Mouse (Mus musculus): ENCODE measurements around the gene Araf. TPM values are rescaled to one million over a fixed set of nuclear protein-coding genes. Genes with fewer than 3 reads are reported as not detected.

Araf gene
- polyA plus RNA-seq (2012; rRNA removed; ENCODE audit: low replicate concordance), result 167 and 190 TPM in 2 replicates

DNA sequence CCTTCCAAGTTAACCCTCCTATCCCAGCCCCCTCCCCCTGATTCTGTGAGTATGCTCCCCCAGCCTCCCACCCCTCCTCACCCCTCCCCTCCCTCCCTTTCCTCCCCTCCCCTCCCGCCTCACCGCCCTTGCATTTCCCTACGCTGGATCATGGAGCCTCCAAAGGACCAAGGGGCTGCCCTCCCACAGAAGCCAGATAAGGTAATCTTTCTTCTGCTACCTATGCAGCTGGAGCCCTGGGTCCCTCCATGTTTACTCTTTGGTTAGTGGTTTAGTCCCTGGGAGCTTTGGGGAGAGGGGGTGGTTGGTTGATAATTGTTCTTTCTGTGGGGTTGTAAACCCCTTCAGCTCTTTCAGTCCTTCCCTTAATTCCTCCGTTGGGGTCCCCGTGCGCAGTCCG, at the start of gene Araf:
Gene Araf, plus strand, starts transcription at position 134 of the 400 bp plus-strand sequence.

DNA sequence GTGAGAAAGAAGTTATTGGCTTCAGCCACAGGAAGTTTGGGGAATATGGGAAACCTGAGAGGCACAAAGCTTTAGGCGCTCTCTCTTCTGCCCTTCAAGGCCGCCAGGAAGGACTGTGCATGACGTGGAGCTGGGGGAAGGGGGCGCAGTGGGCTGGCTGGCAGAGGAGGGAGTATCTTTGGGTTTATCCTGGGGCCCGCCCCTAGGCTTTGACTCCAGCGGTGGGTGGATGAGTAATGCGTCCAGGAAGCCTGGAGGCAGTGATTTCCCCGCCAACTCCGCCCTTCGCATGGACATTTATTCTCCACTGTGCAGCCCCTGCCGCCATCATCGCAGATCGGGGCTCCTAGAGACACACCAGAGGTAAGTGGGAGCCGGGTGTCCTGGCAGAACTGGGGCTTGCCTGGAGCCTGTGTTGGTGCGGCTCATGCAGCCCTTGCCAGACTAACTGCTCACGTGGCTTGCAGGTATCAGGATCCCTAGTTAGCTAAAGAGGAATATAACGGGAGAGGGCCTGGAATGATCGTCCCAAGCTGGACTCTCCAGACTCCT, 72.4 kb downstream of the Araf start, which contains the start of gene Timp1:
Gene Timp1, plus strand, starts transcription at position 205 of the 552 bp plus-strand sequence.

Other genes starting within 250 kb of the Araf start
- gene Rgn, start 248.0 kb upstream of the Araf start, polyA plus RNA-seq (2012; rRNA removed; ENCODE audit: low replicate concordance), result 0.08 and 0.14 TPM in 2 replicates
- gene Rbm10, start 180.3 kb upstream of the Araf start, polyA plus RNA-seq (2012; rRNA removed; ENCODE audit: low replicate concordance), result 35.0 and 43.5 TPM in 2 replicates
- 65.7 and 81.8 TPM in 2 replicates for gene Ndufb11, start 180.2 kb upstream of the Araf start, polyA plus RNA-seq (2012; rRNA removed; ENCODE audit: low replicate concordance)
- 215 and 226 TPM in 2 replicates for gene Uba1, start 139.5 kb upstream of the Araf start, polyA plus RNA-seq (2012; rRNA removed; ENCODE audit: low replicate concordance)
- gene Cdk16, start 109.9 kb upstream of the Araf start, polyA plus RNA-seq (2012; rRNA removed; ENCODE audit: low replicate concordance), result 125 and 166 TPM in 2 replicates
- gene Usp11, start 93.9 kb upstream of the Araf start, polyA plus RNA-seq (2012; rRNA removed; ENCODE audit: low replicate concordance), result 1.5 and 1.6 TPM in 2 replicates
- gene Timp1, start 72.4 kb downstream of the Araf start, polyA plus RNA-seq (2012; rRNA removed; ENCODE audit: low replicate concordance), result 0.70 and 3.8 TPM in 2 replicates
- 1.4 and 2.8 TPM in 2 replicates for gene Syn1, start 123.2 kb downstream of the Araf start, polyA plus RNA-seq (2012; rRNA removed; ENCODE audit: low replicate concordance)
- gene Cfp, start 133.7 kb downstream of the Araf start, polyA plus RNA-seq (2012; rRNA removed; ENCODE audit: low replicate concordance), result 9.1 and 10.0 TPM in 2 replicates
- gene Elk1, start 152.8 kb downstream of the Araf start, polyA plus RNA-seq (2012; rRNA removed; ENCODE audit: low replicate concordance), result 3.1 and 5.6 TPM in 2 replicates
- 5.1 and 7.9 TPM in 2 replicates for gene Uxt, start 164.2 kb downstream of the Araf start, polyA plus RNA-seq (2012; rRNA removed; ENCODE audit: low replicate concordance)

Data from duodenum, adult 2 months (tissue).